Mouse (Mus musculus): ENCODE results near the gene Cypt4. TPM values are rescaled to one million over a fixed set of nuclear protein-coding genes. Genes with fewer than 3 reads are reported as not detected.
"Not testable (repeated sequence)": the region's sequence is repeated elsewhere in the genome, so short reads cannot be mapped to it uniquely, and the experiment has no call there.

The Cypt4 gene
- polyA plus RNA-seq (2012; ENCODE audit: insufficient read depth, insufficient read length, missing spikeins), result not detected in 2 replicates

- Histone ChIP-seq H3K4me1 (ENCODE audit: control insufficient read depth, insufficient read depth, insufficient read length, low read length) (no peaks in the 10 kb centered on the region), H3K4me3 (ENCODE audit: insufficient read depth, low read depth, low read length) (no peak within 1 kb of the TSS), H3K27ac (replicated peaks; ENCODE audit: low read depth, low read length) (no peak within 1 kb of the TSS)
Measured at GRCm38 (mm10) chr9:24624896-24625295, at the start of gene Cypt4. Cypt4 (plus strand) TSS chr9:24625196.

- not testable (repeated sequence) for H3K4me1 ChIP-seq (ENCODE audit: control insufficient read depth, insufficient read depth, insufficient read length, low read length); H3K4me3 ChIP-seq (ENCODE audit: insufficient read depth, low read depth, low read length); H3K27ac ChIP-seq (replicated peaks; ENCODE audit: low read depth, low read length)
Measured at GRCm38 (mm10) chr9:24637341-24637740, 12.3 kb downstream of the Cypt4 start.

Other genes starting within 250 kb of the Cypt4 start
- gene Dpy19l1, start 122.1 kb upstream of the Cypt4 start, polyA plus RNA-seq (2012; ENCODE audit: insufficient read depth, insufficient read length, missing spikeins), result 15.1 and 16.1 TPM in 2 replicates
- not detected in 2 replicates for gene Dpy19l2, start 71.1 kb downstream of the Cypt4 start, polyA plus RNA-seq (2012; ENCODE audit: insufficient read depth, insufficient read length, missing spikeins)
- gene Tbx20, start 149.1 kb downstream of the Cypt4 start, polyA plus RNA-seq (2012; ENCODE audit: insufficient read depth, insufficient read length, missing spikeins), result not detected in 2 replicates

Measured in brown adipose tissue, adult 24 weeks (tissue).